Mouse (Mus musculus) activated CD4-positive, CD25-positive, alpha-beta regulatory T cell (primary cell): Measurements from ENCODE around the gene Clic6. TPM values are rescaled to one million over a fixed set of nuclear protein-coding genes. Genes with fewer than 3 reads are reported as not detected.

Source experiments
- polyA plus RNA-seq, 2 experiments: library from polyadenylated mRNA; unstranded; fragments of 100-300 nt; shearing (Covaris generic); gene quantifications; one replicate each; pipeline ENCODE4 v1.2.1; 2017

The Clic6 gene
- polyA plus RNA-seq = under 1 TPM in 1 of 2 experiments, not detected in 1; 0.06 TPM

GRCm38 (mm10) chr16:92485436-92485835 is at the start of gene Clic6:
TSS of gene Clic6 (plus strand) at chr16:92485736.

GRCm38 (mm10) chr16:92470706-92471105 is 14.8 kb upstream of the Clic6 start, which contains the start of gene Rcan1:
TSS of gene Rcan1 (minus strand) at chr16:92470867.

Other genes starting within 250 kb of the Clic6 start
- under 1 TPM in 1 of 2 experiments, not detected in 1; 0.41 TPM for gene Kcne2, start 193.3 kb upstream of the Clic6 start, polyA plus RNA-seq
- gene Smim11, start 184.4 kb upstream of the Clic6 start, polyA plus RNA-seq = 100 to 1,000 TPM in 1 of 2 experiments, 10 to 100 TPM in 1; 99.0 to 117 TPM
- not detected for gene Fam243, start 164.3 kb upstream of the Clic6 start, polyA plus RNA-seq
- gene Kcne1, start 126.3 kb upstream of the Clic6 start, polyA plus RNA-seq = not detected
- gene Rcan1, start 14.9 kb upstream of the Clic6 start, polyA plus RNA-seq = 10 to 100 TPM in 1 of 2 experiments, 1 to 10 TPM in 1; 8.3 to 13.5 TPM